Mouse (Mus musculus): ENCODE results near the gene Tex48.

DNA sequence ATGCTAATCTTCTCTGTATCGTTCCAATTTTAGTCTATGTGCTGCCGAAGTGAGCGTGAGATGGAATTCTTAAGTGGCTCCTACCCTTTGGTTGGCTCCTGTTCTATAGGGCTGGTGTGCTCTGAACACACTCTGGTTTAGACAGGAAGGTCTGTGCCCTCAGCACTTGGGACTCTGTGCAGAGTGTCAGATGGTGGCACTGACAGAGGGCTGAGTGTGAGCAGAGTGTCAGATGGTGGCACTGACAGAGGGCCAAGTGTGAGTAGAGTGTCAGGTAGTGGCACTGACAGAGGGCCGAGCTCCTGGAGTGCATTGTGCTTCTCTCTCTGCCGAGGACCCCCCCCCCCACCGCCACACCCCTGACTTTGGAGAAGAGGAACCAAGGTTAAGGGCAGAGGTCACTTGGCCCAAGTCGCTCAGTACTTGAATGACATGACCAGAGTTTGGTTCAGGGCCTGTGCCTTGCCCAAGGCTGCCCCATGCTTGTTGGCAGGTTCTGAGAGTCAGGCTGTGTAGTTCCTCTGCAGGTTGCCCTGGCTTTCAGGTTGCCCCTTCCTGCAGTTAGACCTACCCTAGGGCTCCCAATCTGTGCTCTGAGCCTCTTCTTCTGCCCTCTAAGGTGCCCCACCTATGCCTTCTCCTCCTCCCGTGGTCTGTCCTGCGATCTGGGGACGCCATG, 54.4 kb downstream of the Tex48 start:
- TF ChIP-seq CTCF (IDR thresholded peaks at IDR 0.05; ENCODE audit: low read depth) (no peak), EP300 (IDR thresholded peaks at IDR 0.05; ENCODE audit: low read depth) (no peak)

Data from heart, postnatal 0 days (tissue).